Mouse (Mus musculus) heart, postnatal 0 days (tissue): ENCODE results near the gene Cnga3.

Experiments
- CTCF ChIP-seq: IDR thresholded peaks from 2 replicates; pipeline ENCODE4 v1.5.1; 2016; ENCODE audit warnings: antibody characterized with exemption, control low read depth, low read depth
- EP300 ChIP-seq: IDR thresholded peaks from 2 replicates; pipeline ENCODE4 v1.6.1; 2016; ENCODE audit warnings: antibody characterized with exemption, low read depth

DNA sequence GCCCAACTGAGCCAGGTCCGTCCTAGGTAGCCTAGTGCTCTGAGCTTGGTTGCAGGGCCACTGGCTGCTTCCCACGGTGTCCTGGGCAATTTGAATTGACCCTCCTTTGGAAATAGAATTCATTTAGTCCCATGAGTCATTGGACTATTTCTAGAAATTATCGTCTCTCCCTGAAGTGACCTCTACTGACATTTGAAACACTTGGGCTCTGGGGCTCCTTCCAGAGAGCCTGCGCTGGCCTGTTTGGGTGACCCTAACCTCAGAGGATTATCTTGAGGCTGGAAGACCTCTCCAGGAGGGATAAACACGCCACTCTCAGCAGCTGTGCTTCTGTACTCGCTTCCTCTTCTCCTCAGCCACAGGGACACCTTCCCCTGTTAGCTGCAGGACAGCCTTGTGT lies 16.2 kb downstream of the Cnga3 start:
- TF ChIP-seq EP300 (no peak), CTCF (no peak)
